Mouse (Mus musculus): ENCODE measurements around the gene Il25. TPM values are rescaled to one million over a fixed set of nuclear protein-coding genes. Genes with fewer than 3 reads are reported as not detected.
"Not testable (repeated sequence)": the region's sequence is repeated elsewhere in the genome, so short reads cannot be mapped to it uniquely, and the experiment has no call there.

Il25 gene
- total RNA-seq, 2 experiments from 2014 or later = not detected

GRCm38 (mm10) chr14:54926401-54927158, 5.9 kb upstream of the Il25 start:
- DNase-seq = peak; percentile 63

DNA sequence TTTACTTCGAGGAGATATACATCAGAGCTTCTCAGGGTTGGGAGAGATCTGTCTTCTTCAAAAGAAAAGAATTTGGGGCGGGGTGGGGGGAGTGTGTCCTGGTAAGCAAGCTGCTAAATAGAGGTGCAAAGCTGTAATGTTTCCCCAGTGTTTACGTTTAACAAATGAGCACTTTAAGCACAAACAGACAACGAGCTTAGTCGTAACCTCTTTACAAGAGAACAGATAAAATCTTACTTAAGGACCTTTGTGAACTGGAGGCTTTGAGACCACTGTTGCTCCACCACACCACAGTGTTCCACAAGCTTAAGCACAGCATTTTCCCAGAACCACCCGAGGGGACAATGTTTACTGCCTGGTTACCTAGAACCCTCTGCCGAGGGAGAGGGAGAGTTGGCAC, 5.2 kb upstream of the Il25 start:
- no peak for DNase-seq

- no peak for DNase-seq
Measured at GRCm38 (mm10) chr14:54929801-54930200, 2.7 kb upstream of the Il25 start.

DNA sequence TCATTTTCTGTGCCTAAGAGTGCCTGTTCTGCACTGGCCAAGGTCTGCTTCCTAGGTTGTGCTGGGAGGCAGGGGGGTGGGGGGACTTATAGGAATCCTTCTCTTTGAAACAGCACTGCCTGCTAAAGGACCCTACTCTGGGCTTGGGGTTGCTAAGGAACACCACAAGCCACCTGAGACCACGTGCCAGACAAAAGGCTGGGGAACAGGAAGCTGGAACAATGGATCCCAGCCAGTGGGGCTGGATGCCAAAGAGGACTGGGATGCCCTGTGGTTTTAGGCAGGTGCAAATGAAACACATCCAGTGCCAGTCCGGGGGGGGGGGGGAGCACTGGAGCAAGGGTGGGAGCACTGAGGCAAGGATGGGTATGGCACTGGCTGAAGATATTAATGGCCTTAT, 2.1 kb upstream of the Il25 start:
- DNase-seq = no peak

DNA sequence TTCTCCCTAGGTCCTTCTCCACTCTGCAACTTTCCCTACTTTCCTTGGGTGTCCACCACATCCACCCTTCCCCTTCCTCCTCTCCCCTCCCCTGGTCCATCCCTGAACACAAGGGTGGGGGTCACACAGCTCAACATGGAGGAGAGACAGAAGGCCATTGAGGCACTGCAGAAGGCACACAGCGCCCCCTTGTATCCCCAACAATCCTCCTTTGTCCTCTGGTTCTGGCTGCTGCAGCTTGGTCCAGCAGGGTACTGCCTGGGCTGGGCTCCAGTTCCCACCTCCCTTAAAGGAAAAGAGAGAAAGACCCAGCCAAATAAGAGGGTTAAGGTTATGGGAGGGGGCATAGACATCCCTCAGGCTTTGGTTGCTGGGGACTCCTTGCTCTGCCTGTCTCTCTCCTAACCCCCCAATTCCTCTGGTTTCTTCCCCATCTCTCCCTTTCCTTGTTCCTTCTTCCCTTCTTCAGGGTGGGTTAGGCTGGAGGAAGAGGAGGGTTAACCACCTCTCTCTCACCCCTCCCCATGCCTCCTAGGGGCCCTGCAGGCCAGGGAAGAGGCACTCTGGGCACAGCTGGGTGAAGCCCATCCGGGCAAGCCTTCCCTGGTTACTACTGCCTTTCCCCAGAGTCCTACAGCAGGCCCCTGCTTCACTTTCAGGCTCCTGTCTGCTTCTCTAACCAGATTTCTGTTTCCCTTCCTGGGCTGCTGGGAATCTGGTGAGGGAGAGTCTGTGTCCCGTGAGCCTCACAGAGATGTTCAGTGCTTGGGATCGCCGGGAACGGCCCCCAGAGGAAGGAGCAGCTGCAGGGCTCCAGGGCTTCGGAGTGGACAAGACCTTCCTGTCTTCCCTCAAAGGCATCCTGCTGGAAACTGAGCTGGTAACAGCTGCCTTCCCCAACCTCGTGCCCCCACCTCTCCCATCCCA, 3.7 kb downstream of the Il25 start, which contains the start of gene Cmtm5:
Gene Cmtm5, plus strand, starts transcription at position 358 of the 927 bp plus-strand sequence.
- DNase-seq = no peak

GRCm38 (mm10) chr14:54936831-54937160, 4.3 kb downstream of the Il25 start:
- DNase-seq = no peak

GRCm38 (mm10) chr14:54937361-54938182, 5.1 kb downstream of the Il25 start:
- no peak for DNase-seq

DNA sequence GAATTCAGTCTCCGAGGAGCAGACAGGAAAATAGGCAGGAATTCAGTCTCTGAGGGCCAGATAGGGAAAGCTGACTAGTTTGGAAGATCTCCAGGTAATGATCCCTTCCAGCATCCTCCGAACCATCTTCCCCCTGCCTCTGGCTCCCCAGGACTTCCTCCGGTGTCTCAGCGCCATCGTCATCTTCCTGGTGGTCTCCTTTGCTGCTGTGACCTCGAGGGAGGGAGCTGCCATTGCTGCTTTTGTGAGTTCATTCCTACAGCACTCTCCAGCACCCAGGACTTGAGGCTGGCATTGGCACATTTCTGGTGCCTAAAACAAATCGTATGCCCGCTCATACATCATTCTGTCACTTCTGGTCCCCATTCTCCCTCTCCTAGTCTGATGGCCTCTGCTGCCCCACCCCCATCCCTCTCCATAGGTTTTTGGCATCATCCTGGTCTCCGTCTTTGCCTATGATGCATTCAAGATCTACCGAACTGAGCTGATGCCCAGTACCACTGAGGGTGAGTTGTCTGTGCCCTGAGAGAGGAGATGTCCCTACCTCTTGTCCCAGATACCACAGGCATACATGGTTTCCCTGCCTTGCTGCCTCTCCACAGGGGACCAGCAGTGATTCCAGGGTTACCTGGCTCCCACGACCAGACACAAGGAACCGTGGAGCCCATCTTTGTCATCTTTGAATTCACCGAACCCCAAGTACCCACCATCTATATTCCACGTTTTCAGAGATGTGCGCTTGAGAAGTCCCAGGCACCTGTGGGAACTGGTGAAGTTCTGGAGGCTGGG, 6.1 kb downstream of the Il25 start:
- no peak for DNase-seq

DNA sequence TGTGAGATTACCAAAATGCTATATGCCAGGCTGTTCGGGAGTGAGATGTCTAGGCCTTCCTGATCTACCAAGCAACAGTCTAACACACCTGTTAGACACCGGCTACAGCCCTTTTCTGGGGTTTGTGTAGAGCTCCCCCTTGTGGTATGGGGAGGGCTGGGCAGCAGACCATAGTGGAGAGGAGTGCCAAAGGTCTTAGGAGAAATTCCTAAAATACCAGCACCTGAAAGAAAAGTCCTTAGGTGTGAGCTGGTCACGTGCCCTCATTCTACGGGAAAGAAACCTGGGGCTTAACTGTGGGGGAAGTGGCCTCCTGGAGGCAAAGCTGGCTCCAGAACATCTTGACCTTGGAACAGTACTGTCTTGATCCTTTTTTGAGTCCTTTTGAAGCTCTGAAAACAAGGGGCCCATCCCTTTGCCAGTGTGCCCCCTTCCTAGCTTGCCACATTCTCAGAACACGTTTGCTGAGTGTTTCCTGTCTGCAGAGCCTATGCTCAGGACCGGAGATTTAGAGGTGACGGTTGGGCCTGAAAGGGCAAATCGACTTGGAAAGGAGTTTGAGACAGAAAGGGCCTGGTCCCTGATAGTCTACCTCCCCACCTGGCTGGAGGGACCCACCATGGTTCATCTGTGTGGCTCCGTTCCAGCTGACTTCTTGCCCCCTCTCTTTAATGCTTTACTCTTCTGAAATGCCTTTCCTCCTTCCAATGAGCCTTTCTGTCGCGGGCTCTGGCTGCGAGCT, 7.1 kb downstream of the Il25 start:
- peak; percentile 83 for DNase-seq

DNA sequence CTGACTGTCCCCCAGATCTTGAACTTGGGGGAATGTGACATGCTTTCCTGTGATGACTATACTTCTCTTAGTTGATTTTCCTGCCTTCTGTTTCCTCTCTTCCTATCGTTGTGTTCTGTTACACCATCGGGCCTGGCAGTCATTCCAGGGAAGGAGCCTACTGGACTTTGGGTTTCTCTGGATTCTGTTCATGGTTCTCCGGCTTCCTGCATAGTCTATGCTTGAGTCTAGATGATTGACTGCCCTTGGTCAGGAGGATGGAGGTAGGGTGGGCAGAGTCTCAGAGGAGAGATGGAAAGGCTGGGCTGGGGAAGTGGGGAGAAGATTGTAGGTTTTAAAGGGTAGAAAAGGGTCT, 7.7 kb downstream of the Il25 start:
- DNase-seq = no peak

- no peak for DNase-seq
Measured at GRCm38 (mm10) chr14:54941024-54941978, 8.8 kb downstream of the Il25 start.

- DNase-seq = no peak
Measured at GRCm38 (mm10) chr14:54942479-54942878, 10.0 kb downstream of the Il25 start.

GRCm38 (mm10) chr14:54943971-54944370, 11.5 kb downstream of the Il25 start:
- no peak for DNase-seq

DNA sequence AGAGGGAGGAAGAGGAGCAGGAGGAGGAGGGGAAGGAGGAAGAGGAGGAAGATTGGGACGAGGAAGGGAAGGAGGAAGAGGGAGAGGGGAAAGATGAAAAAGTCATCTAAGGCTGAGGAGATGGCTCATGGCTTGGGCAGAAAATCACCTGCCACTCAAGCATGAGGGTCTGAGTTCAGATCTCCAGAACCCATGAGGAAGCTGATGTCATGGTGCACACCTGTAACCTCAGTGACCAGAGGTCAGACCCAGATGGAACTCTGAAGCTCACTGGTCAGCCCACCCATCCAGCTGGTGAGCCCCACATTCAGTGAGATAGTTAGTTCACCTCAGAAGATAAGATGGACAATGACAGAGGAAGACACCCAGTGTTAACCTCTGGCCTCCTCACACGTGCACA, 12.4 kb downstream of the Il25 start:
- DNase-seq = no peak

DNA sequence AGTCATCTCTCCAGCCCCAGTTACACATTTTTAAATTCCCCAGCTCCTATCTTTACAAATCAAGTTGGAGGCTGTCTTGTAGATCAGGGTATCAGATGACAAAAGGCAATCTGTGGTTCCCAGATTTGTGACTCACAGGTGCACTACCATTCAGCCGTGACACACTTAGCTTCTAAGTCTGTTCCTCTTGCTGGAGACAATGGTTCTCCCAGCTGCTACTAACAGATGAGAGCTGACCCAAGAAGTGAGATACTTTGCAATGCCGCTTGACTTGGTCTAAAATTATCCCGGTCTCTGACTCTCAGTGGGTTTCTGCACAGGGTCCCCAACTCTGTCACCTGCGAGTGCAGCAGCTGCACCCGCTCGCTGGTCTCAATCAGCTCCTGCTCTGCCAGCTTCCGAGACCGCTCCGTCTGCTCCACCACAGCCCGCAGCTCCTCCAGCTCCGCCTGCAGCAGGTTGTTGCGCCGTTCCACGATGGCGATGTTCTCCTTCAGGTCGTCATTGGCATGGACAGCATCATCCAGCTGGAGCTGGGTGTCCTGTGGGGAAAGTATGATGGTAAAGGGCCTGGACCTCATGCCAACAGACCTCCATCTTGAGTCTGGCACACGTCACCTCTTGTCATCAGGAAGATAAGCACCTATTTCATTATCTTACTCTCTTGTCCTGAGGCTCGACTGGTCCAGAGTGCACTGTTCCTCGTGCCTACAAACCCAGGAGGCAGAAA, 13.6 kb downstream of the Il25 start:
- DNase-seq = no peak

GRCm38 (mm10) chr14:54947008-54947407, 14.5 kb downstream of the Il25 start:
- DNase-seq = not testable (repeated sequence)

DNA sequence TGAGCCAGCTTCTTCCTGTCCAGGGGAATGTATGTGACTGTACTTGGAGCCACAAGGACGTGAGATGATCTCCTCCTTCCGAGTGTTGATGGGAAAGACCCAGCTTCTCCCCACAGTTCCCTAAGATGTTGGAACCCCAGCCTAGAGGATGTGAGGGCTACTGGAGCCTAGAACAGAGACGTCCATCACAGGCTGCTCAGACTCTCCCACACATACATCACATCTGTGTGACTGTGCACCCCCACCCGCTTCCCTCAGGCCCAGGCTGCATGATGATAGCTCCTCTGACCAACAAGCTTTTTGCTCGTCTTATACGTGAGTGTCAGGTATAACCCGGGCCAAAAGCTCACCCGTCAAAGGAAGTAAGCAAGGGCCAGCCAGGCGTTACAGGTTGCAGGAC, 16.3 kb downstream of the Il25 start:
- no peak for DNase-seq

GRCm38 (mm10) chr14:54950493-54950892, 18.0 kb downstream of the Il25 start:
- DNase-seq = no peak

DNA sequence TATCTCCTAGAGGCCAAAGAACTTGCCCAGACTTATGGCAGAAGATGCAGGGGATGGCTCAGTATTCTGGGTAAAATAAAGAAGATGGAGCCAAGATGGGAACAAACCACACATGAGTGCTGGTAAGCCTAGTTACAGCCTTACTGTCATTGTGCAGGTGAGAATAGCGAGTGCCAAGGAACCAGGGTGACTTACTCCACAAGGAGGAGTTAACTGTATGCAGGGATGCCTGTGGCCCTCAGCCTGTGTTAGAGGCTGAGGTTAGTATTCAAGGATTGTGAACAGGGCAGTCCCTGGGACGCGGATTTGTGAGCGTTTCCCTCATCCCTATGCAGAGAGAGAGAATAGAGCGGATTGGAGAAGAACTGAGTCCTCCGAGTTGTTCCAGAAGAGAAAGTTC, 19.1 kb downstream of the Il25 start:
- DNase-seq = no peak

Data from adrenal gland, postnatal 10 days (tissue).